Mouse (Mus musculus) layer of hippocampus, postnatal 14 days (tissue): ENCODE measurements around the gene Aunip. TPM values are rescaled to one million over a fixed set of nuclear protein-coding genes. Genes with fewer than 3 reads are reported as not detected.
"Not testable (repeated sequence)": the region's sequence is repeated elsewhere in the genome, so short reads cannot be mapped to it uniquely, and the experiment has no call there.

Experiments used
- DNase-seq, 2 experiments: peaks; one replicate each; pipeline ENCODE4 v3.0.0; 2021 to 2022; ENCODE audit warnings: low spot score in 2 of 2, mixed read lengths in 1 of 2
- total RNA-seq, 2 experiments: library from RNA; stranded (reverse); gene quantifications; 2 replicates each; pipeline ENCODE4 v1.2.3; 2021

The Aunip gene
- total RNA-seq, 2 experiments from 2014 or later, result 0.31 to 0.69 TPM

DNA sequence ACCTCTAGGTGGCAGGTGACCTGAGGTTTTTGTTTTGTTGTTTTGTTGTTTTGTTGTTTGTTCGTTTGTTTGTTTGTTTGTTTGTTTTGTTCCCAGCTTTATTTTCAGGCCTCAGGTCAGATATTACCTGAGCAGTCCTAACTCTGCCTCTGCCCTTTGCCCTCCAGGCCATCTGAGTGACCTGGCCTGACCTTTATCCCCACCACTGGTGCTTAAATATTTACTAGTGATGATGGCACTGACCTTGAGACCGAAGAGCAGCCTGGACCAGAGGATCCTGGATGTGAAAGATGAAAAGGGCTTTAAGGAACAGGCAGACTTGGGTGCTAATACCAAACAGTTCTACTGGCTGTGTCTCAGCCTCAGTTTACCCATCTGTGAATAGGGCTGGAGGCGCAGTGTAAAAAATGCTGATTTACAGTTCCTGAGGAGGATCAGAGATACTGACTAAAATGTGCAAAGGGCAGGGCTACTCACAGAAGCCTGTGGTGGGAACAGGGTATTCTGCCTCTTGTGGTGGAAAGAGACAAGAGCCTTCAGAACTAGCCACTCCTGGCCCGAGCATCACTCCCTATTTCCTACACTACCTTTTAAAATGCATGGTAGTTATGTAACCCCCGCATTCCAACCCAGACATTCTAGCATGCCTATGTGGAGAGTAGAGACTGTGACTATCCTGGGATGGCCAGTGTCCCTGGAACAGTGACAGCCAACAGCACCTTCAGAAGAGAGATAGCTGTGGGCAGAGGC is 25.5 kb upstream of the Aunip start:
- no peak for DNase-seq

GRCm38 (mm10) chr4:134488211-134488610 is 22.6 kb upstream of the Aunip start:
- DNase-seq, result no peak

DNA sequence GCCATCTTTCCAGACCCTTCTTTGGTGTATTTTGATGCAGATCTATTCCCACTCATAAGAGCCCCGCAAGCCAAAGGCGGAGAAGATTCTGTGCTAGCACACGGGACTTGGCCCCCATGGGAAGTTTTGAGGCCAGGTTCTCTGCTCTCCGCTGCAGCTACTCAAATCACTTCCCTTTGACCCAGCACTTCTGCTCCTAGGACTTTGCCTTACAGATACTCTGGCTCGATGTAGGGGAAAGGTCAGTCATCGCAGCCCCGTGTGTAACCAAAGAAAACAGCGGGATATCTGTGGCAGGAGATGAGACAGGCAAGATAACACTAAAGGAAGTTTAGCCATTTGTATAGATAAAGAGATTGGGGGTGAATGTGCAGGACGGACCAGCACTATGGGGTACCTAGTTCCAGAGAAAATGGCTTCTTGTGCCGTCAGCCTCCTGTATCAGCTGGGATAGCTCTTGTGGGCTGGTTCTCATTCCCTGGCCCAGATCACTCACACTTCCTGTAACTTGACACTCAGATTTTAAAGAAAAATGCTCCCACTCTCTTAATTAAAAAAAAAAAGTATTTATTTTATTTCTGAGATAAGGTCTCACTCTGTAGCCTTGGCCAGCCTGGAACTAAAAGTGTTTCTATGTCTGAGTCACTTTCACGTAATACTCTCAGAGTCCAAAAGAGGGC is 20.7 kb upstream of the Aunip start:
- DNase-seq, result no peak

DNA sequence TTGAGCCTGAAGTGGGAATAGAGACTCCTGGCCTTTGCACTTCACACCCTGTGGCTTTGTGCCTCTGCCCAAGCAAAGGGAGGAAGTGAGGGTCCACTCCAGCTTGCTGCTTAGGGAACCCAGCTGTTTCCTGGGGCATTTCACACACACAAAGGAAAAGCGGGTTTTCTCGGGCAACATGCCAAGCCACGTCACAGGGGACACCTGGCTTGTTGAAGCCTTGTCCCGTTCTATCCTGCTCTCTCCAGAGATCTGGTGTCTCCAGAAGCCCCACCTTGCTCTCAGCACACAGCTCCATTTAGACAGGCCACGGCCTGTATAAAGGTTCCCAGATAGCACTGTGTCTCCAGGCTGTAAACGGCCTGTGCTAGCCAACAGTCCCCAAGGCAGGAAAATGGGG is 19.1 kb upstream of the Aunip start:
- no peak for DNase-seq

DNA sequence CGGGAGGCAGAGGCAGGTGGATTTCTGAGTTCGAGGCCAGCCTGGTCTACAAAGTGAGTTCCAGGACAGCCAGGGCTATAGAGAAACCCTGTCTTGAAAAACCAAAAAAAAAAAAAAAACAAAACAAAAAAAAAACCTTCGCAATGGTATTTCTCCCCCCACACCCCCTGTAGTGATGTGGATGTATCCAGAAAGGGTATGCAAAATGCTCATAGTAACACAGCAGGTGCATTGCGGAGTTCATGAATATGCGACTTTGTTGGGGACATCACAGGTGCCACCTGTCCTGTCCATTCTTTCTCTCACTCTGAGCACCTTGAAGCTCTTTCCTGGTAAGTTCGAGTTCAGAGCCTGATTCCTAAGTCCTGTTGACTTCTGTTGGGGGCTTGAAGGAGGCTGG is 16.6 kb upstream of the Aunip start:
- not testable (repeated sequence) for DNase-seq

- no peak for DNase-seq
Observed at GRCm38 (mm10) chr4:134494780-134495545, 15.8 kb upstream of the Aunip start.

- DNase-seq, result no peak
Observed at GRCm38 (mm10) chr4:134495546-134495923, 15.3 kb upstream of the Aunip start.

- DNase-seq, result peak; percentile 64 to 72
Observed at GRCm38 (mm10) chr4:134496595-134497210, 14.1 kb upstream of the Aunip start, which contains the start of gene Paqr7. Gene Paqr7 (plus strand): TSS chr4:134496697.

- DNase-seq, result no peak
Observed at GRCm38 (mm10) chr4:134497223-134497622, 13.6 kb upstream of the Aunip start.

DNA sequence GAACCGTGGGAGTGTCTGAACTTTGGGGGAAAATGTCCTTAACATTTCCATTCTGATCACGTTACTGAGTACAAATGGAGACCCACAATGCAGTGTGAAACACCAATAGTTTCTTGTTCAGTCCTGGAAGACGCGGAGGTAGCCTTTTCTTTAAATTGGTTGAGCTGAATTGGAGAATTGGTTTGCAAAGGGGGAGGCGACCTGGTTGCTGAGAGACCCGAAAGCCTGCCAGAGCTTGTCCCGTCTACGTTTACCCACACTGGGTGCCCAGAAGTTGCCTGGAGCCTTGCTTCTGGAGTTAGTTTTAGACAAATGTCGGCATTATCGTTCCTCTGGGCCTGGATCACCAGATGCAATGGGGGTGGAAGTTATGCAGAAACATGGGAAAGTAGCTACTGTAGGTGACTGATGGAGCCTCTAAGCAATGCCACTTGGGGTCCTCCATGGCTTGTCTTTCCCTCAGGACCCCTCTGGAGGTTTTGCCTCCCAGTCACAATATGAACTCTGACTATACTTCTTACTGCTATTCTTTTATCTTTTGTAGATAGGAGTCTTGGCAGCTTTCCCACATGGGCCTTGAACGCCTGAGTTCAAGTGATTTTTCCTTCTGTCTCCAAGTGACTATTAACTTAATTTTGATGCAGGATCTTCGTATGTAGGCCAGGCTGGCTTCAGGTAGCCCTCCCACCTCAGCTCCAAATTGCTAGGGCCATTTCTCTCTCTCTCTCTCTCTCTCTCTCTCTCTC is 12.6 kb upstream of the Aunip start:
- peak in 1 of 2 experiments; percentile 67 for DNase-seq

GRCm38 (mm10) chr4:134498983-134499382 is 11.8 kb upstream of the Aunip start:
- not testable (repeated sequence) for DNase-seq

DNA sequence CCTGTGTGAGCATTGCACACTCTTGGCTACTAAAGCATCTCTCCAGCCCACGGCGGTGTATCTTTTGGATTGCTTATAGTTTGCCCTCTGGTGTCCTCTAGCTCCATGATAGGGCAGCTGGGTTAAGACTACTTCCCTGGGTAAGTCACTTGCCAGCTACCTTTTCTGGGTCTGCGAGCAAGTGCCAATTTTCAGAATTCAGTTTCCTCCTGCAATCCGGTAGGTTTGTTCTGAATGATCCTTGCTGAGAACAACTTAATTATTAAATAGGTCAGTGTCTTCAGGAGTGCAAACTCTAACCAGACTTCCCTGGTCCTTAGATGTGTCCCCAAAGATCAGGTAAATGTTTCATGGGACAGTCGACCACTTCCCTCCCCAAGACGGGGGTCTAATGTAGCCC is 9.7 kb upstream of the Aunip start:
- no peak for DNase-seq

DNA sequence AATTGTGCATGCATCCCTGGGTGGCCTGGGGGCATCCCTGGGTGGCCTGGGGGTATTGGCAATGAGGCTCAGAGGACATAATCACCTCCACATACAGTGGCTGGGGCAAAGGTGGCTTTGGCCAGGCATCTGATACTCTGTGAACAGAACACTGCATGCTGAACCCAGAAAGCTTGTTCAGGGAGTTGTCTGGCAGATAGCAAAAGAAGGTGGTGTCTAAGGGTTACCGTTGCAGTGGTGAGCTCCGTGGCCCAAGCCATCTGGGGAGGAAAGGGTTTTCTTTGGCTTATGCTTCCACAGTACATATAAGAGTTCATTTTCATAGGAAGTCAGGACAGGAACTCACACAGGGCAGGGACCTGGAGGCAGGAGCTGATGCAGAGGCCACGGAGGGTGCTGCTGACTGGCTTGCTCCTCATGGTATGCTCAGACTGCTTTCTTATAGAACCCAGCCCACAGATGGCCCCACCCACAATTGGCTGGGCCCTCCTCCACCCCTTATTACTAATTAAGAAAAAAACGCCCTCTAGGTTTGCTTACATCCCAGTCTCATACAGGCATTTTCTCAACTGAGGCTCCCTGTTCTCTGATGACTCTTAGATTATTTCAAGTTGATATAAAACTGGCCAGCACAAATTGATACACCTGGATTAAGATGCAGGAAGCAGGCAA is 7.0 kb upstream of the Aunip start:
- DNase-seq, result no peak

- DNase-seq, result no peak
Observed at GRCm38 (mm10) chr4:134505303-134505789, 5.5 kb upstream of the Aunip start.

DNA sequence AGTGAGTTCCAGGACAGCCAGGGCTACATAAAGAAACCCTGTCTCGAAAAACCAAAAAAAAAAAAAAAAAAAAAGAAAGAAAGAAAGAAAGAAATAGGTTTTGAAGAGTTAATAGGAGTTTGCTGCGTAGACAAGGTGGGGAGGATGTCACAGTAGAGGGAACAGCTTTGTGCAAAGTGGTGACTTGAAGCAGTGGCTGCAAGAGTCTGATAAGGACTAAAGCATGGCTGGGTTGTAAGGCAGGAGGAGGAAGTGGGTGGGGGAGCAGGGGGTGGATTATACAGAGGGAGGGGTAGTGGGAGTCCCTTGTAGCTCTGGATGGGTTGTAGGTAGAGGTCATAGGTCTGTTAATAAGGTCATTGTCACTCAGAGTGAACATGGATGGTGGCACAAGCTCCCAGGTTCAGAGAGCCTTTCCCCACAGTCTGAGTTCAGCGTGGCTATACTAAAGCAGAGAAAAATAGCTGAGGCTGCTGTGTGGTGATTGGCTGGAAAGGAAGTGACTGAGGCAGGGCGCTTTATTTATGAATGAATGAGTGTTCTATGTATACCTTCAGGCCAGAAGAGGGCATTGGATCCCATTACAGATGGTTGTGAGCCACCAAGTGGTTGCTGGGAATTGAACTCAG is 4.7 kb upstream of the Aunip start:
- DNase-seq, result no peak

DNA sequence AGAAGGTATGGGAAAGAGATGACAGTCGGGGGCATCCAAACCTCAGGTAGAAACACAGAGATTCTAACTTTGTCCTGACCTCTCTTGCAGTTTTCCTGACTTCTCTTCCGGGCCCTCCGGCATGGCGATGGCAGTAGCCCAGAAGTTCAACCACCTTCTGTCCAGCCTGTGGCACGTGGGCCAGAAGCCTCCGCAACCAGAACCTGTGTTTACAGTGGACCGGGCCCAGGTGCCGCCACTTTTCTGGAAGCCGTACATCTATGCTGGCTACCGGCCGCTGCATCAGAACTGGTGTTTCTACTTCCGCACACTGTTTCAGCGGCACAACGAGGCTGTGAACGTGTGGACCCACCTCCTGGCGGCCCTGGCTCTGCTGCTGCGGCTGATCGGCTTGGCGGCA is 4.1 kb upstream of the Aunip start:
- no peak for DNase-seq

- DNase-seq, result no peak
Observed at GRCm38 (mm10) chr4:134510396-134510795, 403 bp upstream of the Aunip start.

DNA sequence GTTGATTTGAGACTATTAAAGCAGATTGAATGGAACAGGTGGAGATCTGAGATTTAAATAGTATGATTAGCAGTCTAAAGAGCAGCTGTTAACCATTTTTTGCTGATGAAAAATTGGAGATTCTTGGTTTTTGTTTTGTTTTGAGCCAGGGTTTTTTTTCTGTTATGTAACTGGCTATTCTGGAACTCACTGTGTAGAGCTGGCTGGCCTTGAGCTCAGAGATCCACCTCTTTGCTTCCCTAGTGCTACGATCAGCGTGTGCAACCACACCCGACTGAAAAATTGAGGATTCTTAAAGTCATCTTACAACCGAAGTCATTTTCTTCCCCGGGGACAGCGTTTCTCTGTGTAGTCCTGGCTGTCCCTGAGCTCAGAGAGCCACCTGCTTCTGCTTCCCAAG is 931 bp downstream of the Aunip start:
- DNase-seq, result no peak

DNA sequence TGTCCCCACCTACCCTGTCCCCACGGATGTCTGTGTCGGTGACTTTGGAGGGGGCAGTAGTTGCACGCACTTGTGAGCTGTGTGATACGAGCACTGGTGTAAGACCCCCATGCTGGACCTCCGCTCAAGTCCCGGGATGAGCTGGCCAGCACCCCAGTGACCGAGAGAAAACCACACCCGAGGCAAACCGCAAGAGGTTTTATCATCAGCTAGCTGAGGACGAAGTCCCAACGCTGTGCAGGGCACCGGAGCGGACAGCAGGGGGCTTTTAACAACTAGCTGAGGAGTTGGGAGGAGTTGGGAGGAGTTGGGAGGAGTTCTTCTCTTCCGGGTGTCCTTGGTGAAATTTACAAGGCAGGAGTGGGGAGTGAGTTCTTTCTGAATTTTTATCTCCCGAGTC is 2.0 kb downstream of the Aunip start:
- DNase-seq, result no peak
